Mouse (Mus musculus) activated CD4-positive, CD25-positive, alpha-beta regulatory T cell, adult 9 weeks (primary cell): ENCODE measurements around the gene Ldlrad1. TPM values are rescaled to one million over a fixed set of nuclear protein-coding genes. Genes with fewer than 3 reads are reported as not detected.

Experiments used
- polyA plus RNA-seq: library from polyadenylated mRNA; unstranded; fragments of 100-300 nt; shearing (Covaris generic); gene quantifications from one replicate; pipeline ENCODE4 v1.2.1, GENCODE M21; 2017

Ldlrad1 gene
- polyA plus RNA-seq, result 0.26 TPM

GRCm38 (mm10) chr4:107208880-107209279, at the start of gene Ldlrad1:
Gene Ldlrad1, plus strand, starts transcription at chr4:107209180.

GRCm38 (mm10) chr4:107178182-107178829, 30.7 kb upstream of the Ldlrad1 start, which contains the start of gene Tmem59:
Gene Tmem59, plus strand, starts transcription at chr4:107178399.

GRCm38 (mm10) chr4:107178830-107179490, 30.0 kb upstream of the Ldlrad1 start, which contains the start of gene Tceanc2:
Gene Tceanc2, minus strand, starts transcription at chr4:107179116.

GRCm38 (mm10) chr4:107253125-107254091, 44.4 kb downstream of the Ldlrad1 start, which contains the start of the genes Lrrc42 and Hspb11:
Gene Lrrc42, minus strand, starts transcription at chr4:107253532.
Gene Hspb11, plus strand, starts transcription at chr4:107253593.

Other genes with a start within 250 kb of the Ldlrad1 start
- gene Mrpl37, start 142.3 kb upstream of the Ldlrad1 start, polyA plus RNA-seq, result 72.2 TPM
- 5.8 TPM for gene Cyb5rl, start 142.2 kb upstream of the Ldlrad1 start, polyA plus RNA-seq
- not detected for gene Cdcp2, start 112.3 kb upstream of the Ldlrad1 start, polyA plus RNA-seq
- 447 TPM for gene Tmem59, start 30.8 kb upstream of the Ldlrad1 start, polyA plus RNA-seq
- 19.0 TPM for gene Tceanc2, start 30.1 kb upstream of the Ldlrad1 start, polyA plus RNA-seq
- gene Lrrc42, start 44.4 kb downstream of the Ldlrad1 start, polyA plus RNA-seq, result 31.7 TPM
- gene Hspb11, start 44.4 kb downstream of the Ldlrad1 start, polyA plus RNA-seq, result 28.2 TPM
- not detected for gene Dio1, start 98.0 kb downstream of the Ldlrad1 start, polyA plus RNA-seq
- gene Yipf1, start 105.2 kb downstream of the Ldlrad1 start, polyA plus RNA-seq, result 119 TPM
- 8.7 TPM for gene Ndc1, start 158.6 kb downstream of the Ldlrad1 start, polyA plus RNA-seq
- gene Glis1, start 225.4 kb downstream of the Ldlrad1 start, polyA plus RNA-seq, result 0.39 TPM